Mouse (Mus musculus): ENCODE data around the gene Rell1. TPM values are rescaled to one million over a fixed set of nuclear protein-coding genes. Genes with fewer than 3 reads are reported as not detected.

Gene Rell1
- total RNA-seq, 1 experiment: 18.5 TPM

DNA sequence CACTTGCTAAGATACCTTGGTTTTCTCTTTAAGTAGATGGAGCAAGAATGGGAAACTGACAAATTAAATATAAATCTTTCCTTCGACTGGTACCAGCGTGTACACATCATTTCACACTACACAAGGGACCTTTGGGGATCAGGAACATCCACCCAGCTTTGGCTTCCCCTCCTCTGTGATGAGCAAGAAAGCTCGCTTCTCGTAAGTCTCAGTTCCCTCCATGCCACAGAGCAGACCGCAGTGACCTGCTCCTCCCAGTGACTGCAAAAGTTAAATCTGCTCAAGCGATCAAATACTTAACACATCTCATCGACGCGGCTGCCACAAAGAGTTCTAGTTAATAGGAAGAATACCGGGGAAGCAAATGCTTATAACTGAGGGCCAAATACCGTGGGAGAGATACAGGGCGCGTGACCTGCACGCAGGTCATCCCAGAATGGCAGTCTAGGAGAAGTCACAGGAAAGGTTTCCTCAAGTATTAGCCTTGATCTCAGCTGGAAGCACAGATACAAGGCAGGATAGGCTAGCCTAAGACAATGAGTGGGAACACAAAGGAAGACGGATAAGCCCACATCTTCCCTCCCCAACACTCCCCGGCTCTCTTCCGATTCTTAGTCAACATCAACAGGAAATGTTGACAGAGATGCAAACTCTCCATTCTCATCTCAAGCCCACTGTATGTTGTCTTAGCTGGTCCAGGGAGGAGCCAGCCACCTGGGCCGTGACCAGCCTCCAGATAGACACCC is 9.6 kb downstream of the Rell1 start:
- no peaks in the 10 kb centered on the region; the same call in 1 of the 2 replicates for H3K36me3 ChIP-seq (ENCODE audit: control insufficient read depth, insufficient read depth, low read length, poor library complexity, severe bottlenecking)
- no peak for DNase-seq (ENCODE audit: low read depth, low spot score)
- in situ Hi-C loops (cut with MboI; ENCODE audit: low sequenced_read_pairs in 2 of 2, unreplicated experiment in 2 of 2): no loop called here
- peaks cover 17 to 27% of the 10 kb centered on the region in 2 experiments for H3K4me1 ChIP-seq (ENCODE audit: control insufficient read depth in 2 of 2, insufficient read depth in 2 of 2, low read length in 2 of 2, poor library complexity in 1 of 2)
- no peak overlapping the region for H3K9ac ChIP-seq (ENCODE audit: insufficient read depth, low read depth, low read length, poor library complexity, severe bottlenecking)
- H3K4me3 ChIP-seq (ENCODE audit: insufficient read depth in 1 of 2, low read depth in 1 of 2, low read length in 2 of 2, poor library complexity in 1 of 2, severe bottlenecking in 1 of 2): no peak overlapping the region
- no peaks in the 10 kb centered on the region for H3K9me3 ChIP-seq (ENCODE audit: control insufficient read depth, insufficient read depth, low read depth, low read length)
- H3K27ac ChIP-seq (ENCODE audit: insufficient read depth, low read depth, low read length, poor library complexity, severe bottlenecking): no peak overlapping the region
- TF ChIP-seq ZNF384 (IDR thresholded peaks at IDR 0.05; ENCODE audit: low read depth, low read length): no peak

DNA sequence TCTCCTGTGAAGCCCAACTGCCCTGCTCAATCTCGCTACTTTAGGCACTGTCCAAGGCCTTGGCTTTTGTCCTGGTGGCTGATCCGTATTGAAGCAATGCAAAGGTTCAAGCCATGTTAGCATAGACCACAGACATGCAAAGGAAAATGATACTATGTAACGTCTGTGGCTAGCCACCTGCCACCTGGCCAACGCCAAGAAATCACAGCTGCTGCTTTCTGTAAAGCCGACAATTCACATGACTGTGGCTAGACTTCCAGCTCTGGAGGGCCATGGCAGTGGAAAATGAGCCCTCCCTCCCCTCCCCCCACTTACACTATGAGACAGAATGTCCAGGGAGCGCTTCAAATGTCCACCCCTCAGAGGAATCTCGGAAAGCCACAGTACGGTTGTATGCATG is 11.1 kb downstream of the Rell1 start:
- Histone ChIP-seq H3K4me3 (ENCODE audit: insufficient read depth in 1 of 2, low read depth in 1 of 2, low read length in 2 of 2, poor library complexity in 1 of 2, severe bottlenecking in 1 of 2) (no peak overlapping the region), H3K9ac (ENCODE audit: insufficient read depth, low read depth, low read length, poor library complexity, severe bottlenecking) (no peak overlapping the region), H3K27ac (ENCODE audit: insufficient read depth, low read depth, low read length, poor library complexity, severe bottlenecking) (peak overlapping the region; percentile 15; the same call in 1 of the 2 replicates), H3K9me3 (ENCODE audit: control insufficient read depth, insufficient read depth, low read depth, low read length) (no peaks in the 10 kb centered on the region), H3K4me1 (ENCODE audit: control insufficient read depth in 2 of 2, insufficient read depth in 2 of 2, low read length in 2 of 2, poor library complexity in 1 of 2) (peaks cover 14 to 25% of the 10 kb centered on the region in 2 experiments), H3K36me3 (ENCODE audit: control insufficient read depth, insufficient read depth, low read length, poor library complexity, severe bottlenecking) (no peaks in the 10 kb centered on the region; the same call in 1 of the 2 replicates)
- TF ChIP-seq MAFK (IDR thresholded peaks at IDR 0.05; ENCODE audit: insufficient read depth, low read depth, low read length) (no peak), ZNF384 (IDR thresholded peaks at IDR 0.05; ENCODE audit: low read depth, low read length) (no peak), HCFC1 (IDR thresholded peaks at IDR 0.05; ENCODE audit: borderline replicate concordance, insufficient read depth, low read length) (no peak), ZC3H11A (IDR thresholded peaks at IDR 0.05; ENCODE audit: borderline replicate concordance, low read depth, low read length) (no peak), CHD2 (IDR thresholded peaks at IDR 0.05; ENCODE audit: low read depth, low read length) (no peak)
- no peak for DNase-seq (ENCODE audit: low read depth, low spot score)
- in situ Hi-C loops (cut with MboI; ENCODE audit: low sequenced_read_pairs in 2 of 2, unreplicated experiment in 2 of 2): no loop called here

DNA sequence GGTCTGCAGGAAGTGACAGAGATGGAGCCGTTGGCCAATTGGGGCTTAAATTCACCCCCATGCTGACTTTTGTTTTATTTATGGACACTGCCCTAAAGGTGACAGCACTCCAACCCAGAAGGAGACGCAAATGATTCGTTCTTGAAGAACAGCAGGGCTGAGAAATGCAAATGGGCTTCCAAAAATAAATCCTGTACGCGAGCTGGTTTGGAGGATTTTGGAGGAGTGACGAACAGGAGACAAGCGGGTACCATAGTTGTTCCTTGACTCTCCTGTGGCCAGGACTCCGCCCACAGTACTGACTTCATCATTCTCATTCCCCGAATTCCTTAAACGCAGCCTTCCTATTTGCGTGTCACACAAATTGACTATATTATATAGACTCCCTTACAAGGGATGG is 12.3 kb downstream of the Rell1 start:
- in situ Hi-C loops (cut with MboI; ENCODE audit: low sequenced_read_pairs in 2 of 2, unreplicated experiment in 2 of 2): no loop called here
- no peak for DNase-seq (ENCODE audit: low read depth, low spot score)
- no peaks in the 10 kb centered on the region; the same call in 1 of the 2 replicates for H3K36me3 ChIP-seq (ENCODE audit: control insufficient read depth, insufficient read depth, low read length, poor library complexity, severe bottlenecking)
- H3K4me1 ChIP-seq (ENCODE audit: control insufficient read depth in 2 of 2, insufficient read depth in 2 of 2, low read length in 2 of 2, poor library complexity in 1 of 2): peaks cover 14 to 25% of the 10 kb centered on the region in 2 experiments
- no peak overlapping the region for H3K27ac ChIP-seq (ENCODE audit: insufficient read depth, low read depth, low read length, poor library complexity, severe bottlenecking)
- no peak overlapping the region for H3K4me3 ChIP-seq (ENCODE audit: insufficient read depth in 1 of 2, low read depth in 1 of 2, low read length in 2 of 2, poor library complexity in 1 of 2, severe bottlenecking in 1 of 2)
- TF ChIP-seq ZC3H11A (IDR thresholded peaks at IDR 0.05; ENCODE audit: borderline replicate concordance, low read depth, low read length): no peak
- no peak for TF ChIP-seq HCFC1 (IDR thresholded peaks at IDR 0.05; ENCODE audit: borderline replicate concordance, insufficient read depth, low read length)
- no peak for TF ChIP-seq ZNF384 (IDR thresholded peaks at IDR 0.05; ENCODE audit: low read depth, low read length)
- TF ChIP-seq CHD2 (IDR thresholded peaks at IDR 0.05; ENCODE audit: low read depth, low read length): no peak
- TF ChIP-seq MAFK (IDR thresholded peaks at IDR 0.05; ENCODE audit: insufficient read depth, low read depth, low read length): no peak
- H3K9me3 ChIP-seq (ENCODE audit: control insufficient read depth, insufficient read depth, low read depth, low read length): no peaks in the 10 kb centered on the region
- H3K9ac ChIP-seq (ENCODE audit: insufficient read depth, low read depth, low read length, poor library complexity, severe bottlenecking): no peak overlapping the region

DNA sequence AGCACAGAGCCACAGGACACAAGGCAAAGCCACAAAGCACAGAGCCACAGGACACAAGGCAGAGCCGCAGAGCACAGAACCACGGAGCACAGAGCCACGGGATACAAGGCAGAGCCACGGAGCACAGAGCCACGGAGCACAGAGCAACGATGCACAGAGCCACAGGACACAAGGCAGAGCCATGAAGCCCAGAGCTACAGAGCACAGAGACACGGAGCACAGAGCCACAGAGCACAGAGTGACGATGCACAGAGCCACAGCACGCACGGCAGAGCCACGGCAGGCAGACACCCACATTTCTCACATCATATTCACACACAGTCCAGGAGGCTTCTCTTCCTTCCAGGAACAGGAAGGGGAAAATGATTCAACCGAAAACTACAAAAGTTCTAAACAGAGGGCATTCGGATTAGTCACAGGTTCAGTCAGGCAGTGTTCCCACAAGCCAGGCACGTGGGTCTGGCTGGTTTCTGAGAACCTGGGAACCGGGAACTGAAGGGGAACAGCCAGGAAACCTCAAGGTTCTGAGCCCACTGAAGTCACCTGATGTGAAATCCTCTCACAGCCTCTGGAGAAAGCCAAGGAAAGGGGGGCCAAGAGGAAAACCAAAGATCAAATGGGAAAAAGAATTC is 15.2 kb downstream of the Rell1 start:
- Histone ChIP-seq H3K4me3 (ENCODE audit: insufficient read depth in 1 of 2, low read depth in 1 of 2, low read length in 2 of 2, poor library complexity in 1 of 2, severe bottlenecking in 1 of 2) (peak overlapping the region; percentile 30 to 57), H3K4me1 (ENCODE audit: control insufficient read depth in 2 of 2, insufficient read depth in 2 of 2, low read length in 2 of 2, poor library complexity in 1 of 2) (peaks cover 14 to 17% of the 10 kb centered on the region in 2 experiments), H3K27ac (ENCODE audit: insufficient read depth, low read depth, low read length, poor library complexity, severe bottlenecking) (no peak overlapping the region), H3K36me3 (ENCODE audit: control insufficient read depth, insufficient read depth, low read length, poor library complexity, severe bottlenecking) (no peaks in the 10 kb centered on the region; the same call in 1 of the 2 replicates), H3K9ac (ENCODE audit: insufficient read depth, low read depth, low read length, poor library complexity, severe bottlenecking) (no peak overlapping the region), H3K9me3 (ENCODE audit: control insufficient read depth, insufficient read depth, low read depth, low read length) (no peaks in the 10 kb centered on the region)
- TF ChIP-seq CHD2 (IDR thresholded peaks at IDR 0.05; ENCODE audit: low read depth, low read length) (no peak), HCFC1 (IDR thresholded peaks at IDR 0.05; ENCODE audit: borderline replicate concordance, insufficient read depth, low read length) (peak; percentile 66)
- in situ Hi-C loops (cut with MboI; ENCODE audit: low sequenced_read_pairs in 2 of 2, unreplicated experiment in 2 of 2): no loop called here
- DNase-seq (ENCODE audit: low read depth, low spot score): no peak
